Mouse (Mus musculus): ENCODE measurements at regions not wholly inside any gene's neighbourhood (a gene's known extent, or its start where the extent isn't known, plus 50 kb on each side); places are given as distances from the start of the nearest gene placed in this dataset.

GRCm38 (mm10) chr5:118365651-118366050, 120.6 kb downstream of the 2410131K14Rik start:
- H3K9ac ChIP-seq (ENCODE audit: low read depth, low read length): no peak overlapping the region
- H3K9me3 ChIP-seq (replicated peaks; ENCODE audit: control insufficient read depth, low read length): no peaks in the 10 kb centered on the region
- no peak overlapping the region for H3K4me2 ChIP-seq
- no peaks in the 10 kb centered on the region for H3K4me1 ChIP-seq (ENCODE audit: control insufficient read depth, insufficient read depth, low read length)
- no peak for ATAC-seq (replicated peaks; ENCODE audit: insufficient number of reproducible peaks, low FRiP score, low TSS enrichment)
- H3K27ac ChIP-seq (ENCODE audit: low read depth, low read length): no peak overlapping the region
- 27% methylated on average over 5 of the region's 5 CpGs for WGBS (ENCODE audit: insufficient replicate concordance)
- H3K27me3 ChIP-seq (ENCODE audit: control insufficient read depth, insufficient read depth, low read length): no peaks in the 10 kb centered on the region
- no peak overlapping the region for H3K4me3 ChIP-seq (ENCODE audit: low read depth, low read length)
- H3K36me3 ChIP-seq (ENCODE audit: control insufficient read depth, insufficient read depth, low read length): no peaks in the 10 kb centered on the region

- H3K27me3 ChIP-seq (ENCODE audit: control insufficient read depth, insufficient read depth, low read length): no peaks in the 10 kb centered on the region
- no peaks in the 10 kb centered on the region for H3K36me3 ChIP-seq (ENCODE audit: control insufficient read depth, insufficient read depth, low read length)
- H3K4me1 ChIP-seq (ENCODE audit: control insufficient read depth, insufficient read depth, low read length): no peaks in the 10 kb centered on the region
- no peak overlapping the region for H3K9ac ChIP-seq (ENCODE audit: low read depth, low read length)
- 62% methylated on average over 11 of the region's 11 CpGs for WGBS (ENCODE audit: insufficient replicate concordance)
- H3K4me3 ChIP-seq (ENCODE audit: low read depth, low read length): no peak overlapping the region
- H3K4me2 ChIP-seq: no peak overlapping the region
- H3K9me3 ChIP-seq (replicated peaks; ENCODE audit: control insufficient read depth, low read length): no peaks in the 10 kb centered on the region
- H3K27ac ChIP-seq (ENCODE audit: low read depth, low read length): no peak overlapping the region
- no peak for ATAC-seq (replicated peaks; ENCODE audit: insufficient number of reproducible peaks, low FRiP score, low TSS enrichment)
These were observed 122.0 kb downstream of the 2410131K14Rik start for GRCm38 (mm10) chr5:118367047-118367446.

GRCm38 (mm10) chr5:118373581-118373981, 128.6 kb downstream of the 2410131K14Rik start:
- WGBS (ENCODE audit: insufficient replicate concordance): 8% methylated on average over 13 of the region's 13 CpGs
- H3K27me3 ChIP-seq (ENCODE audit: control insufficient read depth, insufficient read depth, low read length): 0 out of 2 replicates have a peak, but pooled peaks cover under 1% of the 10 kb centered on the region
- no peak for ATAC-seq (replicated peaks; ENCODE audit: insufficient number of reproducible peaks, low FRiP score, low TSS enrichment)
- H3K27ac ChIP-seq (ENCODE audit: low read depth, low read length): no peak overlapping the region
- H3K4me1 ChIP-seq (ENCODE audit: control insufficient read depth, insufficient read depth, low read length): peaks cover 14% of the 10 kb centered on the region
- H3K9ac ChIP-seq (ENCODE audit: low read depth, low read length): peak overlapping the region; percentile 1; the same call in 1 of the 2 replicates
- peak overlapping the region; percentile 59 for H3K4me2 ChIP-seq
- peak overlapping the region; percentile 18; the same call in 1 of the 2 replicates for H3K4me3 ChIP-seq (ENCODE audit: low read depth, low read length)
- H3K36me3 ChIP-seq (ENCODE audit: control insufficient read depth, insufficient read depth, low read length): no peaks in the 10 kb centered on the region
- H3K9me3 ChIP-seq (replicated peaks; ENCODE audit: control insufficient read depth, low read length): no peaks in the 10 kb centered on the region

- 47% methylated on average over 2 of the region's 2 CpGs for WGBS (ENCODE audit: insufficient replicate concordance)
- Histone ChIP-seq H3K27me3 (ENCODE audit: control insufficient read depth, insufficient read depth, low read length) (0 out of 2 replicates have a peak, but pooled peaks cover 6% of the 10 kb centered on the region), H3K27ac (ENCODE audit: low read depth, low read length) (no peak overlapping the region), H3K36me3 (ENCODE audit: control insufficient read depth, insufficient read depth, low read length) (no peaks in the 10 kb centered on the region), H3K9me3 (replicated peaks; ENCODE audit: control insufficient read depth, low read length) (no peaks in the 10 kb centered on the region), H3K4me1 (ENCODE audit: control insufficient read depth, insufficient read depth, low read length) (peaks cover 14% of the 10 kb centered on the region), H3K9ac (ENCODE audit: low read depth, low read length) (no peak overlapping the region), H3K4me2 (no peak overlapping the region), H3K4me3 (ENCODE audit: low read depth, low read length) (no peak overlapping the region)
- no peak for ATAC-seq (replicated peaks; ENCODE audit: insufficient number of reproducible peaks, low FRiP score, low TSS enrichment)
These were observed 129.9 kb downstream of the 2410131K14Rik start for GRCm38 (mm10) chr5:118374968-118375367.

- Histone ChIP-seq H3K9me3 (replicated peaks; ENCODE audit: control insufficient read depth, low read length) (no peaks in the 10 kb centered on the region), H3K27ac (ENCODE audit: low read depth, low read length) (no peak overlapping the region), H3K4me1 (ENCODE audit: control insufficient read depth, insufficient read depth, low read length) (peaks cover 17% of the 10 kb centered on the region), H3K27me3 (ENCODE audit: control insufficient read depth, insufficient read depth, low read length) (0 out of 2 replicates have a peak, but pooled peaks cover 6% of the 10 kb centered on the region), H3K4me3 (ENCODE audit: low read depth, low read length) (no peak overlapping the region), H3K36me3 (ENCODE audit: control insufficient read depth, insufficient read depth, low read length) (no peaks in the 10 kb centered on the region), H3K4me2 (no peak overlapping the region), H3K9ac (ENCODE audit: low read depth, low read length) (0 out of 2 replicates have a peak overlapping the region, but pooled peaks have one; percentile 10)
- ATAC-seq (replicated peaks; ENCODE audit: insufficient number of reproducible peaks, low FRiP score, low TSS enrichment): no peak
- 63% methylated on average over 5 of the region's 5 CpGs for WGBS (ENCODE audit: insufficient replicate concordance)
These were observed 130.9 kb downstream of the 2410131K14Rik start for GRCm38 (mm10) chr5:118375916-118376315.

GRCm38 (mm10) chr5:118376478-118376877, 131.5 kb downstream of the 2410131K14Rik start:
- H3K9me3 ChIP-seq (replicated peaks; ENCODE audit: control insufficient read depth, low read length): no peaks in the 10 kb centered on the region
- H3K27me3 ChIP-seq (ENCODE audit: control insufficient read depth, insufficient read depth, low read length): 0 out of 2 replicates have a peak, but pooled peaks cover 6% of the 10 kb centered on the region
- peaks cover 17% of the 10 kb centered on the region for H3K4me1 ChIP-seq (ENCODE audit: control insufficient read depth, insufficient read depth, low read length)
- H3K36me3 ChIP-seq (ENCODE audit: control insufficient read depth, insufficient read depth, low read length): no peaks in the 10 kb centered on the region
- no peak overlapping the region for H3K27ac ChIP-seq (ENCODE audit: low read depth, low read length)
- WGBS (ENCODE audit: insufficient replicate concordance): 67% methylated on average over 5 of the region's 5 CpGs
- no peak overlapping the region for H3K9ac ChIP-seq (ENCODE audit: low read depth, low read length)
- no peak for ATAC-seq (replicated peaks; ENCODE audit: insufficient number of reproducible peaks, low FRiP score, low TSS enrichment)
- H3K4me3 ChIP-seq (ENCODE audit: low read depth, low read length): no peak overlapping the region
- no peak overlapping the region for H3K4me2 ChIP-seq

GRCm38 (mm10) chr5:118377402-118377848, 132.4 kb downstream of the 2410131K14Rik start:
- 64% methylated on average over 8 of the region's 8 CpGs for WGBS (ENCODE audit: insufficient replicate concordance)
- H3K9me3 ChIP-seq (replicated peaks; ENCODE audit: control insufficient read depth, low read length): no peaks in the 10 kb centered on the region

GRCm38 (mm10) chr5:118379245-118380051, 134.4 kb downstream of the 2410131K14Rik start:
- Histone ChIP-seq H3K4me3 (ENCODE audit: low read depth, low read length) (no peak overlapping the region), H3K4me1 (ENCODE audit: control insufficient read depth, insufficient read depth, low read length) (peaks cover 9% of the 10 kb centered on the region; the same call in 1 of the 2 replicates), H3K9ac (ENCODE audit: low read depth, low read length) (no peak overlapping the region), H3K36me3 (ENCODE audit: control insufficient read depth, insufficient read depth, low read length) (no peaks in the 10 kb centered on the region), H3K27me3 (ENCODE audit: control insufficient read depth, insufficient read depth, low read length) (0 out of 2 replicates have a peak, but pooled peaks cover 6% of the 10 kb centered on the region), H3K4me2 (peak overlapping the region; percentile 91; the same call in 1 of the 2 replicates), H3K27ac (ENCODE audit: low read depth, low read length) (no peak overlapping the region), H3K9me3 (replicated peaks; ENCODE audit: control insufficient read depth, low read length) (no peaks in the 10 kb centered on the region)
- no peak for ATAC-seq (replicated peaks; ENCODE audit: insufficient number of reproducible peaks, low FRiP score, low TSS enrichment)
- 42% methylated on average over 24 of the region's 24 CpGs for WGBS (ENCODE audit: insufficient replicate concordance)

More at GRCm38 (mm10) chr5:118377402-118377848, 132.4 kb downstream of the 2410131K14Rik start:
- Histone ChIP-seq H3K4me1 (ENCODE audit: control insufficient read depth, insufficient read depth, low read length) (peaks cover 17% of the 10 kb centered on the region), H3K27me3 (ENCODE audit: control insufficient read depth, insufficient read depth, low read length) (0 out of 2 replicates have a peak, but pooled peaks cover 6% of the 10 kb centered on the region), H3K36me3 (ENCODE audit: control insufficient read depth, insufficient read depth, low read length) (no peaks in the 10 kb centered on the region), H3K27ac (ENCODE audit: low read depth, low read length) (no peak overlapping the region), H3K4me2 (no peak overlapping the region), H3K9ac (ENCODE audit: low read depth, low read length) (no peak overlapping the region), H3K4me3 (ENCODE audit: low read depth, low read length) (no peak overlapping the region)
- ATAC-seq (replicated peaks; ENCODE audit: insufficient number of reproducible peaks, low FRiP score, low TSS enrichment): no peak

All from heart, embryonic 11.5 days (tissue).